Mouse (Mus musculus) lung, postnatal 14 days (tissue): Measurements from ENCODE around the gene Gvin1.
"Not testable (repeated sequence)": the region's sequence is repeated elsewhere in the genome, so short reads cannot be mapped to it uniquely, and the experiment has no call there.

ENCODE experiments used
- DNase-seq: peaks from one replicate; pipeline ENCODE4 v3.0.0; 2021

The Gvin1 gene

DNA sequence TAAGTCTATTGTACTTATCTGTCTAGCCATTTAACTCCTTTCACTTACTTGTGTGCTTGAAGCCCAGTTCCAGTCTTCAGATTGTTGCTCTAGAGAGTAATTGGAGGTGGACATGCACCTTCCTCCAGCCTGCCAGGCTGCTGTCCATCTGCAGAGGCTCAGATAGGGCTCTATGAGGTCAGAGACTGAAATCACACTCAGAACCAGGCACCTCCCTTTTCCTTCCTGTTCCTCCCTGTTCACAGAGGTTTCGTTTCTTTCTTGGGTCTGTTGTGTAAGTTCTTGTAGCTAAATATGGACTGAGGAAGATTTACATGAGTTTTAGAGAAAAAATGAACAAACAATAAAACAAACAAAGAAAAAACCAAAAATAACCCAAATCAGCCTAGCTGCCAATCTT lies at the start of gene Gvin1:
Gene Gvin1 (minus strand): TSS at position 150 of the 400 bp plus-strand sequence.
- DNase-seq, result not testable (repeated sequence)

- no peak for DNase-seq
Observed at GRCm38 (mm10) chr7:106251844-106252517, 36.9 kb upstream of the Gvin1 start.

GRCm38 (mm10) chr7:106248922-106249321 lies 33.8 kb upstream of the Gvin1 start:
- DNase-seq, result no peak

DNA sequence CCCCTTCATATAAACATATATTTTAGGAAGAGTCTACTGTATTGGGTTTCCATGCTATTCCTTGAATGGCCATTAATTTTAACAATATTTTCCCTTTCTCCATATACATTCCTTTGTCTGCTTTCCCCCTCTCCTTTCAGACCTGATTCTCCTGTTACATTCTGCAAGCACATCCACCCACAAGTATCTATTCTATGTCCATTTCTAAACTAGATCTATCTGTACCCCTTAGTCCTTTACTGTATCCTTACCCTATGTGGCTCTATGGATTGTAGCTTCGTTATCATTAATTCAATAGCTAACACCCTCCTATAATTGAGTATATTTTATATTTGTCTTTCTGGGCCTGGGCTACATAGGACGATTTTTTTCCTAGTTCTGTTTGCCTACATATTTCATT lies 33.1 kb upstream of the Gvin1 start:
- DNase-seq, result no peak

DNA sequence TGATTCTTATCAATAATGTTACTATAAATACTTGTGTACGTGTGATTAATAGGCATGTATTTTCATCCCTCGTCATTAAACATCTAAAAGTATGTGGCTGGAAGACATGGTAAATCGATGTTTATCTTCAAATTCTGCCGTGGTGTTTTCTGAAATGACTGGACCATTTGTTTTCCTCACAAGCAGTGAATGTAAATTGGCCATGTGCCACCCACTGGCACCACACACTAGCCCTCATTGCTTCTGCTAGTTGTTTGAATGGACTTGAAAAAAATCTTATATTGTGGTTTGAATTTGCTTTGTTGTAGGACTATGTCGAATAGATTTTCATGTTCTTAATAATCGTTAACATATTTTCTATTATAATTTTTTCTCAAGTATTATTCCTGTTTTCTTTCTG lies 30.5 kb upstream of the Gvin1 start:
- DNase-seq, result no peak

DNA sequence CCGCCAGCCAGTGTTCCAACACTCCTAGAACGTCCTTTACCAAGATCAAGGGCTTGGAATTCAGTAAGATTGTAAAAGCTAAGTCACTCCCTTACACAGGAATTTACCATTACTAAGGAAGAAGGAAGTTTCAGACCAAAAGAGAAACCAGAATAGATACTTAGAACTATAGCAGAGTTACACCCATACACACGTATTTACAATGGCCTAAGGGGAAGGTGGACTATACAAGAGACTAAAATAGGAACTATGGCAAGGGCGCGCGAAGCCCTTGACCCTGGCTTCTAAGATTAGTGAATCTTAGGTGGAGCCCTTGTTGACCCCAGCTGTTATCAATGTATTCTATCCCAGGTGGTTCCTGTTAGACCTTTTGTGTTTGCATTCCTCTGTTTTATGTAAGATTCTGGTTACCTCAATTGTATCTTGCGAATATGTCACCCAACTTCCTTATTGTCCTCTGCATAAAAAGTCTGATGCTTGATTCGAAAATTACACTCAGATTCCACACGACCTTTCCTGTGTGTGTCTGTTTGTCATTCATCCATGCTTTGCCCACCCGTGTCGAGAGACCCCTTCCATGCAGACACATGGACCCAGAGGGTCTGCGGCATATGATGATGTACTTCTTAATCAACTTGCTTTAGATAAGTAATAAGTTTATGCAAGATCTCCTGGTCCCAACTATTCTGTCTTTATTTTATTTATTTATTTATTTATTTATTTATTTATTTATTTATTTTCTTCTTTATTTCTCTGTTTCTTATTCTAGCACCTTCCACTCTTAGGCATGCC lies 25.6 kb upstream of the Gvin1 start:
- DNase-seq, result not testable (repeated sequence)

- no peak for DNase-seq
Observed at GRCm38 (mm10) chr7:106237192-106237465, 22.0 kb upstream of the Gvin1 start.

- DNase-seq, result no peak
Observed at GRCm38 (mm10) chr7:106236327-106237191, 21.4 kb upstream of the Gvin1 start.

- no peak for DNase-seq
Observed at GRCm38 (mm10) chr7:106235596-106235995, 20.5 kb upstream of the Gvin1 start.

- not testable (repeated sequence) for DNase-seq
Observed at GRCm38 (mm10) chr7:106215910-106216309, 784 bp upstream of the Gvin1 start.

DNA sequence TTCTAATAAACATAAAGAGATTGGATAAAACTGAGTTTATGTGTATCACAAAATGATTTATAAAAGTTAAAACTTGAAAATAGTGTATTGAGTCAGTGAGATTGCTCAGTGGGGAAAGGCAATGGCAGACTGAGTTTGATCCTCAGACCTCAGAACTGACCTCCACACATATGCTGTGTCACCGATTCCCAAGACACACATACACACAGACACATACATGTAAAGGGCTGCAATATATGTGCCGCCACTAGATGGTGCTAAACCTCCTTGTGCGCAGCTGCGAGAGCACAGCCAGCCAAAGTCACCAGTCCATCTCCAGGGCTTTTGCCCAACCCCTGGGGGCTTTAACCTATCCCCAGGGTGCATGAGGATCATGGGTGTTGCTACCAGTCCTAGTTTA lies 1.4 kb downstream of the Gvin1 start:
- DNase-seq, result not testable (repeated sequence)

DNA sequence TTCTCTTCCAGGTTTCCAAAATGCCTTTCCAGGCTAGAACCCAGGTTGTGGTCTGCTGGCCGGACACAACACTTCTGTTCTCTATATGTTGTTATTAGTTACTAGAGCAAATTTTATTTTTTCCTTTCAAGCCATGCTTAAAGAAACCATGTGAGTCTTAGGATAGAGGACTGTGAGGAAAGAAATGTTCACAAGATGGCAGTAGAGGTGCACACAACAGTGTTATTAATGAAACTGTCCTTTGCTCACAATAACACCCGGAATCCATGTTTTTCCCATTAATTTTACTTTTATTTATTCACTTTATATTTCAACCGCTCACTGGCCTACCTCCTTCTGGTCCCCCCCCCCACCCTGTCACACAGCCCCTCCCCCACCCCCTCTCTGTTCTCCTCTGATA lies 8.5 kb downstream of the Gvin1 start:
- not testable (repeated sequence) for DNase-seq

DNA sequence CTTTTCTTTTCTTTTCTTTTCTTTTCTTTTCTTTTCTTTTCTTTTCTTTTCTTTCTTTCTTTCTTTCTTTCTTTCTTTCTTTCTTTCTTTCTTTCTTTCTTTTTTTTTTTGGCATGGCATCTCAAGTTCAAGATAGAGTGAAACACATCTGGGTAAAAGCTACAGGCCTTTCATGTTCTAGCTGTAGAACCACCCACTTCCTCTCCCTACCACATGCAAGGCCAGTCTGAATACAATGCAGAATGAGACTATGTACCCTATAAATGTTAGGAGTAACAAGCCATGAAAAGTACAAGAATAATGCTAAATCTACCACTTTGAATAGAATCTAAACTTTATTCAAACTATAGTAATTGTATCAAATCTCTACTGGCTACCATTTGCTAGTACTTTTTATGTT lies 38.1 kb downstream of the Gvin1 start:
- DNase-seq, result not testable (repeated sequence)

DNA sequence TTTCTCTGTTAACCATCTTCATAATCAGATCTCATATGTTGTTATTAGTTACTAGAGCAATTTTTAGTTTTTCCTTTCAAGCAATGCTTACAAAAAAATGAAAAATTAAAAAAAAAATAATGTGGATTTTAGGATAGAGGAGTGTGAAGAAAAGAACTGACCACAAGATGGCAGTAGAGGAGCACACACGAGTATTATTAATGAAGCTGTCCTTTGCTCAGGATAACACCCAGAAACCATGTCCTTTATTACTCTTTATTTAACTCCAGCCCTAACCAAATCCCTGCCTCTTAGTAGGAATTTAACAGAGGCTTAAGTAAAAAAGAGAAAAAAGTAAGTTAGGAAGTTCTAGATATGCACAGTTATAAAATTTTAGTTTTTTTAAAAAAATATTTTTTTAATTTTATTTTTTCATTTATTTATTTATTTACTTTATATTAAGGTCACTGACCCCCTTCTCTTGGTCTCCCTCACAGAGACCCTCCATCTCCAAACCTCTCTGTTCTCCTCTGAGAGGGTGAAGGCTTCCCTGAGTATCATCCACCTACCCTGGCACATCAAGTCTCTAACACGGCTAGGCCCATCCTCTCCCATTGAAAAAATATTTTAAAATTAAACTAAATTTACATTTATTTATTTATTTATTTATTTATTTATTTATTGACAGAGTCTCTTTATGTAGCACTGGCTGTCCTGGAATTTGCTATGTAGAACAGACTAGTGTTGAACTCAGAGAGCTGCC lies 69.9 kb downstream of the Gvin1 start:
- not testable (repeated sequence) for DNase-seq

- not testable (repeated sequence) for DNase-seq
Observed at GRCm38 (mm10) chr7:106141128-106141895, 73.8 kb downstream of the Gvin1 start.

GRCm38 (mm10) chr7:106117090-106117948 lies 97.8 kb downstream of the Gvin1 start:
- DNase-seq, result not testable (repeated sequence)
